Comparison of ENCODE assay signal across 12 mouse cellular contexts in the genomic region with DNA sequence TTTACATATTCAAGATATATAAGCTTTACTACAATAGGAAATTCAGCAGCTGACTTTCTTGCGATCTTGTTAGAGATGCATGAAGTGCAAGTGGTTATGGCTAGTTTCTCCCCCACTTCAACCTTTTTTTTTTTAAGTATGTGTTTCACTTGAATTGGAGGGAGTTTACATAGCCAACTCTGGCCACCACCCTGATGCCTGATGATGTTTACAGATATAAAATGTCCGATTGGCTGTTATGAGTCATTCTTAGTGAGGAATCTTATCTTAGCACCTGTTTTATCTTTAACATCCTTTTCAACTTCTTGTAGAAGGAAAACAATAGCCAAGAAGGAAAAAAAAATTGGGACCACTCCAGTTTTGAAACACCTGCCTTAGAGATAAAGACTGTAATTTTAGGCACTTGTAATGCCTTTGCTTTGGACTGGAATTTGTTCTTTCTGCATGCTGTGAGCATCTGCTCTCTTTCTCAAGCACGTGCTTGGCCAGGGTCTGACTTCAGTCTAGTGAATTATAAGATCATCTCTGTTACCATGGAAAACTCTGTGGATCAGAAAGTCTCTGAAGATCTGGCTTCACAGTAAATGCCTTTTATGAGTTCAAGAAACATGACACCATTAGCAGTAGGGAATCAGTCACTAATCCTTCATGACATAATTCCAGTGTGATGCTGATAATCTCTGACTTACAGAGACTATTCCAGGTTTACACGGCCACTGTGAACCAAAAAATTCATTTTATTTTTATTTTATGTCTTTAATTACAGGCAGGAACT.
DNase-seq lines count a peak whose midpoint lies in the region; ATAC-seq and TF ChIP-seq lines count a peak whose summit lies in the region.
"Had no signal": no experiment of that assay in that cellular context is flagged by ENCODE, and none has a peak within 500 bp of the region (broad histone marks: within the 10 kb centered on the region; RNA-seq: fewer than 3 reads in every experiment).

No protein-coding gene starts in this region.

- H3K4me2 ChIP-seq in forebrain, embryonic 12.5 days, result no peak overlapping the region
- H3K4me2 ChIP-seq in forebrain, embryonic 16.5 days (ENCODE audit: low read length), result no peak overlapping the region
- H3K4me2 ChIP-seq in lung, embryonic 14.5 days, result no peak overlapping the region
- H3K4me2 ChIP-seq in hindbrain, postnatal 0 days (ENCODE audit: low read depth, low read length), result no peak overlapping the region

- H3K27me3 ChIP-seq in forebrain, embryonic 12.5 days, result no peaks in the 10 kb centered on the region
- no peaks in the 10 kb centered on the region for H3K27me3 ChIP-seq in forebrain, embryonic 16.5 days (replicated peaks; ENCODE audit: control insufficient read depth, insufficient read depth, low read length)
- no peaks in the 10 kb centered on the region for H3K27me3 ChIP-seq in lung, embryonic 14.5 days (ENCODE audit: insufficient read depth, low read length)
- no peaks in the 10 kb centered on the region for H3K27me3 ChIP-seq in hindbrain, postnatal 0 days (ENCODE audit: insufficient read depth, low read length)

- DNase-seq in lung, embryonic 14.5 days, result peak; percentile 19
- no peak for DNase-seq in lung, postnatal 25 days (ENCODE audit: low spot score)
- peak; percentile 74 for DNase-seq in hindbrain, postnatal 0 days (ENCODE audit: low spot score)
- peak; percentile 19 for DNase-seq in telencephalon, adult 2 months (ENCODE audit: low read depth, low spot score)
- no peak for DNase-seq in kidney, adult 11 months
- no peak for DNase-seq in layer of hippocampus, postnatal 25 days (ENCODE audit: extremely low spot score in 1 of 2, low spot score in 1 of 2)
- DNase-seq: kidney, postnatal 14 days; right cerebral cortex, postnatal 14 days had no signal

- peak; percentile 57; the same call in 1 of the 2 replicates for ATAC-seq in forebrain, embryonic 12.5 days (ENCODE audit: low FRiP score)
- no peak for ATAC-seq in forebrain, embryonic 16.5 days
- no peak for ATAC-seq in lung, embryonic 14.5 days (ENCODE audit: insufficient read depth)
- ATAC-seq in hindbrain, postnatal 0 days, result peak; percentile 92

- no peak for TF ChIP-seq CTCF in lung, embryonic 14.5 days (IDR thresholded peaks at IDR 0.05; ENCODE audit: low read depth)
- TF ChIP-seq CTCF in hindbrain, postnatal 0 days (IDR thresholded peaks at IDR 0.05; ENCODE audit: low read depth), result no peak

- H3K4me3 ChIP-seq in forebrain, embryonic 12.5 days (replicated peaks), result no peak overlapping the region
- H3K4me3 ChIP-seq in forebrain, embryonic 16.5 days (replicated peaks; ENCODE audit: low read length), result no peak overlapping the region
- H3K4me3 ChIP-seq in lung, embryonic 14.5 days (ENCODE audit: low read depth, low read length), result no peak overlapping the region
- no peak overlapping the region for H3K4me3 ChIP-seq in hindbrain, postnatal 0 days (ENCODE audit: low read length)
- H3K4me3 ChIP-seq: erythroblast, embryonic 14.5 days had no signal

- no peaks in the 10 kb centered on the region for H3K9me3 ChIP-seq in forebrain, embryonic 12.5 days
- H3K9me3 ChIP-seq in forebrain, embryonic 16.5 days (ENCODE audit: control insufficient read depth, low read length), result no peaks in the 10 kb centered on the region
- H3K9me3 ChIP-seq in lung, embryonic 14.5 days (ENCODE audit: low read depth, low read length), result no peaks in the 10 kb centered on the region
- no peaks in the 10 kb centered on the region for H3K9me3 ChIP-seq in hindbrain, postnatal 0 days (ENCODE audit: low read length)

- H3K27ac ChIP-seq in forebrain, embryonic 12.5 days, result no peak overlapping the region
- no peak overlapping the region for H3K27ac ChIP-seq in forebrain, embryonic 16.5 days (ENCODE audit: low read length)
- no peak overlapping the region for H3K27ac ChIP-seq in lung, embryonic 14.5 days (ENCODE audit: low read depth)
- H3K27ac ChIP-seq in hindbrain, postnatal 0 days, result no peak overlapping the region
- H3K27ac ChIP-seq: stomach, postnatal 0 days had no signal

- WGBS in forebrain, embryonic 12.5 days, result 54% methylated on average over 4 of the region's 4 CpGs
- 56% methylated on average over 4 of the region's 4 CpGs for WGBS in forebrain, embryonic 16.5 days
- WGBS in lung, embryonic 14.5 days, result 50% methylated on average over 4 of the region's 4 CpGs
- WGBS in hindbrain, postnatal 0 days, result 52% methylated on average over 4 of the region's 4 CpGs

- H3K4me1 ChIP-seq in forebrain, embryonic 12.5 days, result no peaks in the 10 kb centered on the region
- no peaks in the 10 kb centered on the region for H3K4me1 ChIP-seq in forebrain, embryonic 16.5 days (replicated peaks; ENCODE audit: control insufficient read depth, insufficient read depth, low read length)
- no peaks in the 10 kb centered on the region for H3K4me1 ChIP-seq in lung, embryonic 14.5 days (ENCODE audit: insufficient read depth)
- H3K4me1 ChIP-seq in hindbrain, postnatal 0 days (ENCODE audit: insufficient read depth, low read length), result no peaks in the 10 kb centered on the region

- no peak overlapping the region for H3K9ac ChIP-seq in forebrain, embryonic 12.5 days
- H3K9ac ChIP-seq in forebrain, embryonic 16.5 days (replicated peaks; ENCODE audit: low read depth, low read length), result no peak overlapping the region
- no peak overlapping the region for H3K9ac ChIP-seq in lung, embryonic 14.5 days
- no peak overlapping the region for H3K9ac ChIP-seq in hindbrain, postnatal 0 days (replicated peaks; ENCODE audit: low read length)

- H3K36me3 ChIP-seq in forebrain, embryonic 12.5 days (replicated peaks), result no peaks in the 10 kb centered on the region
- H3K36me3 ChIP-seq in forebrain, embryonic 16.5 days (ENCODE audit: control insufficient read depth, insufficient read depth), result no peaks in the 10 kb centered on the region
- no peaks in the 10 kb centered on the region for H3K36me3 ChIP-seq in lung, embryonic 14.5 days (ENCODE audit: insufficient read depth)
- no peaks in the 10 kb centered on the region for H3K36me3 ChIP-seq in hindbrain, postnatal 0 days (ENCODE audit: insufficient read depth, low read length)

Comparison
In these comparisons a context has a peak if more than half of its experiments do, and no peak if none do; other contexts are left out.
1. ATAC-seq: peak in forebrain, embryonic 12.5 days (single experiment) and hindbrain, postnatal 0 days (single experiment); none in forebrain, embryonic 16.5 days (single experiment) and lung, embryonic 14.5 days (single experiment).
2. DNase-seq: peak in lung, embryonic 14.5 days (single experiment), hindbrain, postnatal 0 days (single experiment) and telencephalon, adult 2 months (single experiment); none in lung, postnatal 25 days (single experiment), kidney, adult 11 months (single experiment) and layer of hippocampus, postnatal 25 days (0 of 2).